Mouse (Mus musculus) testis, postnatal 14 days (tissue): ENCODE results near the gene Tmtc1.

Source experiments
- DNase-seq: peaks from one replicate; pipeline ENCODE4 v3.0.0; 2021; ENCODE audit warnings: low spot score

Gene Tmtc1

DNA sequence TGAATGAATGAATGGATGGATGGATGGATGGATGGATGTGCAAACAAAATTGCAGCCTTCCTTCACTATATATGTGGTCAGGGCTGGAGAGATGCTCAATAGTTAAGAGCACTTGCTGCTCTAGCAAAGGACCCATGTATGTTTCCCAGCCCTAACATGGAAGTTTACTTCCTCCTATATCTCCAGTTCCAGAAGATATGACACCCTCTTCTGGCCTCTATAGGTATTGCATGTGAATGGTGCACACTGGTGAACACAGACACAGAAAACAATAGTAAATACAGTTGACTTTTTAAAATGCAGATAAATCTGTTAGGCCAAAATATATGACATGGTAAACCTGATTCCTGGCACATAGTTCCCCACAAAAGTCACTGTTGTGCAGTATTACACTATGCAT lies 73.0 kb downstream of the Tmtc1 start:
- no peak for DNase-seq

GRCm38 (mm10) chr6:148367094-148367539 lies 77.1 kb downstream of the Tmtc1 start:
- DNase-seq: no peak

GRCm38 (mm10) chr6:148366629-148367028 lies 77.6 kb downstream of the Tmtc1 start:
- no peak for DNase-seq

- DNase-seq: no peak
Observed at GRCm38 (mm10) chr6:148363162-148363561, 81.0 kb downstream of the Tmtc1 start.

- DNase-seq: no peak
Observed at GRCm38 (mm10) chr6:148362475-148362874, 81.7 kb downstream of the Tmtc1 start.

DNA sequence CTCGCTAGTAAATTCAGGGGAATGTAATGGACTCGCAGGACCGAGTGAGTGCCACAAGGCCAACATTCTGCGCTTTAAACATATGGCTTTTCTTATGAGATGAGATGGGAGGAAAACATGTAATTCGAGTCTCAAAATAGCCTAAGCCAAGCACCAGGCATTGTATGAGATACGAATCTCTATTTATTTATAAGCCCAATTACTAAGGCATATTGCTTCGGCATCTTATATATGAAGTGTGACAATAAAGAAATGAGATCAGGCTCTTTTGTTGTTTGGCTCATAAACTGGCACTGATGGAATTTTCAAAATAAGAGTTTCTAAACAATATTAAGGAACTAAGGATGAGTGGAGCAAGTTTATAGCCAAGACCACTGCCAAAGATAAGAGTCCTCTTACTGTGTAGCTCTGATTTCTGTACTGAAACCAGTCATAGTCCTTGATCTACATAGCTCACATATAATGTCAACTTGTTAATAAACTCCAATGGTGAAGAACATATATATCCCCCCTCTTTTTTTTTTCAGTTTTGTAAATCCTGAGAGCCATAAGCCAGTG lies 84.8 kb downstream of the Tmtc1 start:
- DNase-seq: no peak

DNA sequence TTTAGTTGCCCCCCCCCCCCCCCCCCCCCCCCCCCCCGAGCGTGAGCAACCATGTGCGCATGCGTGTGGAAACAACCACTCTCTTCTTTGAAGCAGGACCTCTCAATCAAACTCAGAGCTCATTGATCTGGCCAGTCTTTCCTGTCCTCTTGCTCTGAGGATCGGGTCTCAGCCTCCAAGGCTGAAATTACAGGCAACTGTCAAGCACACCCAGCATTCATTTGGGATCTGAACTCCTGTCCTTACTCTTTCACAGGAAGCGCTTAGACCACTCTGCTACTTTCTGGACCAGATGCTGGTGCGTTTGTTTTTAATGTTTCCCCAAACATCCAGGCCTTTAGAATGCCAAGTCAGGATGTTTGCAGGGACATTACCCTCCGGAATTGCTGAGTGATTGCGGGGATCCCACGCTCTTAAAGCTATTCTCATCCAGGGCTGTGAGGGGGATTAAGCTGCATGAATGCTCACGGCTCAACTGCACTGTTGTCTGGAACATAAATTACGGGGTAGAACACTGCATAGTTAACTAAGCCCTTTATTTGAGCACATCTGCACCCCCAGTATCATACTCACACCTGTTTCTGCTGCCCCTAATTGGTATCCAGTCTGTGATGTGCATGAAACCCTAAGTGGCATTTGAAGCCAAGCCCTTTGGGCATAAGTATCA lies 85.5 kb downstream of the Tmtc1 start:
- peak; percentile 78 for DNase-seq

- DNase-seq: no peak
Observed at GRCm38 (mm10) chr6:148356141-148356540, 88.0 kb downstream of the Tmtc1 start.

DNA sequence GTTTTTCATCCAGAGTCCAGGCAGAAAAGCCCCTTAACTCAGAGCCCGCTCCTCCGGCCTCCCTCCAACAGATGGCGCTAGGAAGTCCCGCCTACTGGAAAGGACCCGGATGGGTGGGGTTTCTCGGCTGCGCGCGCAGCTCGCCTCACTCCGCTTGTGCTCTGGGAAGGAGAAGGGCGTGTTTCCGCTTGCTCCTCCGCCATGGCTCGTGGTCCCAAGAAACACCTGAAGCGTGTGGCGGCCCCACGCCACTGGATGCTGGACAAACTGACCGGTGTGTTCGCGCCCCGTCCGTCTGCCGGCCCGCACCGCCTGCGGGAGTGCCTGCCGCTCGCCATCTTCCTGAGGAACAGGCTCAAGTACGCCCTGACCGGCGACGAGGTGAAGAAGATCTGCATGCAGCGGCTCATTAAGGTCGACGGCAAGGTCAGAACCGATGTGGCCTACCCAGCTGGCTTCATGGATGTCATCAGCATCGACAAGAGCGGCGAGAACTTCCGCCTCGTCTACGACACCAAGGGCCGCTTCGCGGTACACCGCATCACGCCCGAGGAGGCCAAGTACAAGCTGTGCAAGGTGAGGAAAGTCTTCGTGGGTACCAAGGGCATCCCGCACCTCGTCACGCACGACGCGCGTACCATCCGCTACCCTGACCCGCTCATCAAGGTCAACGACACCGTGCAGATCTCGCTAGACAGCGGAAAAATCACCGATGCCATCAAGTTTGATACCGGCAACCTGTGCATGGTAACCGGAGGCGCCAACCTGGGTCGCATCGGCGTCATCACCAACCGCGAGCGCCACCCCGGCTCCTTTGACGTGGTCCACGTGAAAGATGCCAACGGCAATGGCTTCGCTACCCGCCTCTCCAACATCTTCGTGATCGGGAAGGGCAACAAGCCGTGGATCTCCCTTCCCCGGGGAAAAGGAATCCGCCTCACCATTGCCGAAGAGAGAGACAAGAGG lies 89.4 kb downstream of the Tmtc1 start:
- DNase-seq: peak; percentile 92

DNA sequence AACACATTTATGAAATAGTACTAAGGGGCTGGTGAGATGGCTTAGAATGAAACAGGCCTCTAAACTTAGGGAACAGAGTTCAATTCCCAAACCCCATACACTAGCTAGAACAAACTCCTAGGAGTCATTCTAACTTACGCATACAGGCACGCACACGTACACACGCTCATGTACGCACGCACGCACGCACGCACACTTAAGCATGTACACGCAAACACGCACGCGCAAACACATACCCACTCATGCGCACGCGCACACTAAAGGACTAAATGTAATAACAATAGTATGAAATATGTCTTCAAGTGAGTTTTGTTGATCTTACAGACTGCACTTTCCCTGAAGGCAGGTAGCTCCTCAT lies 90.1 kb downstream of the Tmtc1 start:
- DNase-seq: no peak

DNA sequence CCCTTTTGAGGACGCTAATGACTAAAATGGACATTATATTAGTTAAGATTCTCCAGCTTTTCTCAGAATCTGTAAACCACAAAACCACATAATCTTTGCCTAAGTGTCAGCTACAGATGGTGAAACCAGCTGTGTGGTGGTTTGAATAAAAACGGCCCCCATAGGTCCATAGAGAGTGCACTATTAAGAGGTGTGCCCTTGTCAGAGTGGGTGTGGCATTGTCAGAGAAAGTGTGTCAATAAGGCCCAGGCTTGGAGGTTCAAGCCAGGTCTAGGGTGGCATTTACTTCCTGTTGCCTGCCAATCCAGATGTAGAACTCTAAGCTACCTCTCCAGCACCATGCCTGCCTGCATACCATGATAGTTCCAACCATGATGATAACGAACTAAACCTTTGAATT lies 99.2 kb downstream of the Tmtc1 start:
- no peak for DNase-seq

DNA sequence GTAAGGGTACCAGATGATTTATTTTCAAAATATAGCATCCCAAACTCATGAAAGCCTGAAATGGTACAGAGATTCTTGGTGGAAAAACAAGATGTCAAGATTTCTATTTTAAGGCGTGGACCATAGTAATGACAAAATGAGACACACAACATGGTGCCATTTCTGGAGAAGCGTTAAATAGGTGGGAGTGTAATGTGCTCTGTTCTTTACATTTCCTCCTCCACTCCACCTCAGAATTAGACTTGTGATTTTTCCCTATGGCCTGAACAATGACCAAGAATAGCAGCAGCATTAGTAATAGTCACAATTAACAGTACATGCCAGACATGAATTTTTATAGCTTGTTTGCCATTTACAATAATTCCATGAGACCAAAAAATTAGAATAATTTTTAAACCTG lies 102.0 kb downstream of the Tmtc1 start:
- DNase-seq: no peak

DNA sequence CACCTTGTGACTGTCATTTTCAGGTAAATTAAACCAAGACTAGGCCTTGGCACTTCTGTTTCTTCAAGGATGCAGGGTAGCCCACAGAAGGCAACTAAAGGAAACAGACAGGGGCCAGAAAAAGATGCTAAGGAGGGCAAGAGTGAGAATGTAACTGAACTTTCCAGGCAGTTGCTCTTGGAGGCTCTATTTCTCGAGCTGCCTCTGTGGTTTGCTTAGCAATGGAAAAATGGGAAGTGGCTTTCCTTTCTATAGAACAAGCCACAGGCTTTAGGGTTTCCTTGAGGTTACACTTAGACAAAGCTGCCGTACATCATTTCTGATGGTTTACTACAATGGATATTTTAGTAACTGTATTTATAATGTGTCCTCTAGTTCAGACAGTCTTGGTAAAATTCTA lies 102.4 kb downstream of the Tmtc1 start:
- no peak for DNase-seq

GRCm38 (mm10) chr6:148338326-148338957 lies 105.7 kb downstream of the Tmtc1 start:
- no peak for DNase-seq

- DNase-seq: no peak
Observed at GRCm38 (mm10) chr6:148336290-148336955, 107.8 kb downstream of the Tmtc1 start.

DNA sequence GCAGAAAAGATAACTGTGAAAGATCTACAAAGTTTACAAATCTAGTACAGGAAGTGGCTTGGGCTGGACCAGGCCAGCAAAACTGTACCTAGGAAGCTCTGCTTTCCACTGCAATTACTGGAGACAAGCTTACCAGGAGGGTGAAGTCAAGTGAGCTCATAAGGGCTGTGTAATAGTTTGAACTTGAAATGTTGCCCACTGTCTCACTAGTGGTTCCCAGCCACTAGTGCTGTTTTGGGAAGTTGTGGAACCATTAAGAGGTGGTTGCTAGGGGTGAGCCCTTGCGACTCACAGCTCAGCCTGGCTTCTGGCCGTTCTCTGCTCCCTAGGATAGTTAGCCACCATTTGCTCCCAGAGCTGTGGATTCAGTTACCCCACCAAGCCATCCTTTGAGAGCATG lies 112.3 kb downstream of the Tmtc1 start:
- no peak for DNase-seq

- DNase-seq: no peak
Observed at GRCm38 (mm10) chr6:148329976-148330375, 114.2 kb downstream of the Tmtc1 start.

- no peak for DNase-seq
Observed at GRCm38 (mm10) chr6:148328928-148329327, 115.3 kb downstream of the Tmtc1 start.

DNA sequence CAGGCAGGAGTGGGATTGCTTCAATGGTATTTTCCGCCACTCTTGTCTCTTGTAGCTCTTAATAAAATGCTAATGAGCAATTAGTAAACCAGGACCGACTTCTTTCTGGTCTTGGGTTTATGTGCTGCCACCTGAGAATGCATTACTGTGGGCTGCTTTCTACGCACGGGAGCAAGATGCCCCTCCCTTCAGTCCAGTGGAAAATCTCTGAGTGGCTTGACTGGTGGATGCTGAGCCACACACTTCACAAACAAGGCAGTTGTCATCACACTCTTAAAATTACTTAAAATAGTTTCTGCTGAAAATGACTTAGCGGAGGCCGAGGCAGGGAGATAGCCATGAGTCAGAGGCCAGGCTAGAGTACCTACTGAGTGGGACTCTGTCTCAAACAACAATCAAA lies 116.1 kb downstream of the Tmtc1 start:
- no peak for DNase-seq

GRCm38 (mm10) chr6:148318736-148319135 lies 125.5 kb downstream of the Tmtc1 start:
- no peak for DNase-seq

DNA sequence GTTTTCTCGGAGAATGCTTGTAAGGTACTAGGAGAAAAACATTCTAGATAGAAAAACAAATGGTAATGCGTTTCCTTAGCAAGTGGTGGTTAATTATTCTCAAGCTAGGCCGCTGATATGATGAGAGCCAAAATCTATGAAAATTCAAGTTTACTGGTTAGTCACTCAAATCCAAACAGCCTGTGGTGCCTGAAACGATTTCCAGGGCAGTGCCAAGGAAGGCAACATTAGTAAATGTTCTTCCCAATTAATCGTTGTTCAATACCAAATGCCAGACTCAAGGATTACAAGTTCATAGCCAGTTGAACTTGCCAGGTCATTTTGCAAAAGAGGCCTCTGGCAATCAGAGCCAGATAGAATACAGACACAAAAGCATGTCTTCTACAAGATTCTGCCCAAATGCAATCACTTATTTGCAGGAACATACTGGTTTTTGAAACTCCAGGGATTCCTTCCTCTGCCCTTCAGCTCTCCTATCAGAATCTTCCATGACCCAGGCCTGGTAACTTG lies 128.6 kb downstream of the Tmtc1 start:
- no peak for DNase-seq

- no peak for DNase-seq
Observed at GRCm38 (mm10) chr6:148315106-148315505, 129.1 kb downstream of the Tmtc1 start.
